Mouse (Mus musculus) limb, embryonic 15.5 days (tissue): ENCODE results near the gene Lipi. TPM values are rescaled to one million over a fixed set of nuclear protein-coding genes. Genes with fewer than 3 reads are reported as not detected.
A peak's percentile ranks its signal among the peaks of the same experiment; 100 is the strongest.

Experiments
- ATAC-seq: fragments of 200-750 bp; cut with Nextera tagmentation; 2 replicates; pipeline ENCODE4 v1.8.0; 2017; ENCODE audit warnings: low read depth, moderate TSS enrichment; ENCODE audit not compliant: insufficient number of reproducible peaks, low FRiP score, low TSS enrichment
- H3K27ac ChIP-seq: fragments of 300-500 bp; sonication (generic); 2 replicates; pipeline ENCODE4 v1.5.1; 2015; ENCODE audit warnings: moderate library complexity, mild to moderate bottlenecking, inconsistent platforms
- H3K27me3 ChIP-seq: fragments of 300-500 bp; sonication (generic); 2 replicates; pipeline ENCODE4 v1.6.1; 2015; ENCODE audit warnings: inconsistent platforms
- H3K36me3 ChIP-seq: fragments of 300-500 bp; sonication (generic); 2 replicates; pipeline ENCODE4 v1.6.1; 2015; ENCODE audit warnings: inconsistent platforms
- H3K4me1 ChIP-seq: fragments of 300-500 bp; sonication (generic); 2 replicates; pipeline ENCODE4 v1.6.1; 2015; ENCODE audit warnings: inconsistent platforms
- H3K4me2 ChIP-seq: fragments of 300-500 bp; sonication (generic); 2 replicates; pipeline ENCODE4 v1.6.1; 2015; ENCODE audit warnings: mild to moderate bottlenecking, inconsistent platforms
- H3K4me3 ChIP-seq: fragments of 300-500 bp; sonication (generic); 2 replicates; pipeline ENCODE4 v1.5.1; 2015; ENCODE audit warnings: mild to moderate bottlenecking, inconsistent platforms
- H3K9ac ChIP-seq: fragments of 300-500 bp; sonication (generic); 2 replicates; pipeline ENCODE4 v1.6.1; 2015; ENCODE audit warnings: inconsistent platforms
- H3K9me3 ChIP-seq: fragments of 300-500 bp; sonication (generic); 2 replicates; pipeline ENCODE4 v1.6.1; 2016; ENCODE audit warnings: inconsistent platforms
- WGBS: fragments of 180-500 bp; shearing (Covaris S2); methylation state at CpG from one replicate; pipeline ENCODE4 v1.1.7; 2015; 5-methylcytosine and 5-hydroxymethylcytosine counted together
- polyA plus RNA-seq: library from polyadenylated mRNA; unstranded; fragments of >200 nt; fragmentation: Nextera tagmentation; extraction: Ambion mirVana; gene quantifications from 2 replicates; pipeline ENCODE4 v1.2.1, GENCODE M21; 2015

Lipi gene
- 0.99 and 1.2 TPM in 2 replicates for polyA plus RNA-seq

- ATAC-seq: no peak
These were observed at the start of gene Lipi for GRCm38 (mm10) chr16:75585961-75586360. TSS of gene Lipi (minus strand) at chr16:75586061.

DNA sequence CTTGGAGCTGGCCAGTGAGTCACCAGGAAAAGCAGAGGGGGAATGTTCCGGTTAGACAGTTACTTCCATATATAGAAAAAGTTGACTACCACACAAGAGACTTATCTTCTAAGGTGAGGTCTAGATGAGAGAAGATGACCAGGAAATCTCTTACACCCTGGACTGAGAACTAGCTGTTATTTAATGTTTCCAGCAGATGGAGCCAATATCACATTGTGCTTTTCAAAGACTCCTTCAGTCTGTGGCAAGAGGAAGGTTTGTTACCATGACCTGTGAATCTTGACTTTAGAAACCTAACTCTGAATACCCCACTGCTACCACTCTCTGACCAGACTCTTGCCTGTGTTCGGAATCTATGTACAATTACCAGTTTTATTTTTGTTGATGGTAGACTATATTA lies 42.0 kb upstream of the Lipi start:
- no peaks in the 10 kb centered on the region for H3K27me3 ChIP-seq
- no peaks in the 10 kb centered on the region for H3K9me3 ChIP-seq
- no peak overlapping the region for H3K4me2 ChIP-seq
- H3K9ac ChIP-seq: no peak overlapping the region
- no peaks in the 10 kb centered on the region for H3K36me3 ChIP-seq
- H3K4me1 ChIP-seq: no peaks in the 10 kb centered on the region
- H3K4me3 ChIP-seq: no peak overlapping the region
- ATAC-seq: no peak
- 80% methylated on average over 2 of the region's 2 CpGs for WGBS
- no peak overlapping the region for H3K27ac ChIP-seq

More at GRCm38 (mm10) chr16:75585961-75586360, at the start of gene Lipi:
- Histone ChIP-seq H3K4me3 (no peak within 1 kb of the TSS), H3K27me3 (no peaks in the 10 kb centered on the region), H3K4me2 (no peak within 1 kb of the TSS), H3K27ac (no peak within 1 kb of the TSS), H3K9me3 (no peaks in the 10 kb centered on the region), H3K36me3 (no peaks in the 10 kb centered on the region), H3K4me1 (no peaks in the 10 kb centered on the region), H3K9ac (no peak within 1 kb of the TSS)
- 52% methylated on average over 7 of the region's 7 CpGs for WGBS

DNA sequence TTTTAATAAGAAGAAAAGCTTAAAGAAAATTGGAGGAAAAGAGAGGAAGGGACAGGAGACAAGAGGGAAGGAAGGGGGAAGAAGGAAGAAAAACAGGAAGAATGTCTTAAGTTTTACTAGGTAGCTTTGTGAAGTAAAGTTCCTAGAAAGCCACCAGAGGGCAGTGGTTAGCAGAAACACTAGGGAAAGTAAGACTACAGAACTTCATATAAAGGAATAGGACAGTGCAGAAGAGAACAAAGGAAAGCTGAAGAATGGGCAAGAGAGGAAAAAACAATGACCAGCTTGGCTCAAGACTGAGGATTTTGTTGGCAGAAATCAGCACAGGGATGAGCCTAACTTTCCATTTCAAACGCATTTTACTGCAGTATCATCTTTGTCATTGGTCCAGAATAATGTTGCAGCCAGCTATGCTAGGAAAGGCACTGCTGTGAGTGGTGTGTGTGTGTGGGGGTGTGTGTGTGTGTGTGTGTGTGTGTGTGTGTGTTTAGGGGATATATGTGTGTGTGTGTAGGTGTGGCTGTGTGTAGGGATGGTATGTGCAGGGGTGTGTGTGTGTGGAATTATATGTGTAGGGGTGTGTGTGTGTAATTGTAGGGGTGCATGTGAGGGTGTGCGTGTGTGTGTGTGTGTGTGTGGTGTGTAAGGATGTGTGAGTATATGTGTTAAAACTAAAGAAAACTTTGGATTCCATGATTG lies 31.9 kb upstream of the Lipi start:
- no peaks in the 10 kb centered on the region for H3K36me3 ChIP-seq
- WGBS: 76% methylated on average over 2 of the region's 2 CpGs
- H3K27ac ChIP-seq: no peak overlapping the region
- no peak overlapping the region for H3K4me3 ChIP-seq
- ATAC-seq: no peak
- no peaks in the 10 kb centered on the region for H3K4me1 ChIP-seq
- no peaks in the 10 kb centered on the region for H3K9me3 ChIP-seq
- H3K9ac ChIP-seq: no peak overlapping the region
- no peak overlapping the region for H3K4me2 ChIP-seq
- no peaks in the 10 kb centered on the region for H3K27me3 ChIP-seq

- ATAC-seq: no peak
- H3K36me3 ChIP-seq: no peaks in the 10 kb centered on the region
- H3K27me3 ChIP-seq: no peaks in the 10 kb centered on the region
- H3K9me3 ChIP-seq: no peaks in the 10 kb centered on the region
- no peak overlapping the region for H3K4me2 ChIP-seq
- no peaks in the 10 kb centered on the region for H3K4me1 ChIP-seq
- no peak overlapping the region for H3K27ac ChIP-seq
- no peak overlapping the region for H3K4me3 ChIP-seq
- no peak overlapping the region for H3K9ac ChIP-seq
These were observed 26.7 kb upstream of the Lipi start for GRCm38 (mm10) chr16:75612561-75612960.

DNA sequence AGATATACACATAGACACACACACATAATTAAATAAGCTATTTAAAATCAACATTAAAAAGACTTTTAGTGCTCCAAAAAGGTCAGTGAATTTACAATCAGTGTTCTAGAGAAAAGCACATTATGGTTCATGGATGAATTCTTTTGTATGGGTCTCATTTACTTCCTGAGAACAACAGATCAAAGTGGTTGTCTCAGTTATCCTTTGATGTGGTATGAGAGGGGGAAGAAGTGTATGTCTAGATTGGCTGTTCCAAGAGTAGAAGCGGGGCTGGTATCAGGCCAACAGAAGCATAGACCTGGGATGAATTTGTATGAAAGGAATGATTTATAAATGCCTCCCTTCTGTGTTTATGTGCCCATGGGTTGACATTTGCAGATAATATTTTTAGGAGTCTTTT lies 20.6 kb upstream of the Lipi start:
- Histone ChIP-seq H3K4me2 (no peak overlapping the region), H3K9me3 (no peaks in the 10 kb centered on the region), H3K27ac (no peak overlapping the region), H3K36me3 (no peaks in the 10 kb centered on the region), H3K4me1 (no peaks in the 10 kb centered on the region), H3K27me3 (no peaks in the 10 kb centered on the region), H3K4me3 (no peak overlapping the region), H3K9ac (no peak overlapping the region)
- ATAC-seq: no peak
- 70% methylated on average over 1 of the region's 1 CpGs for WGBS

DNA sequence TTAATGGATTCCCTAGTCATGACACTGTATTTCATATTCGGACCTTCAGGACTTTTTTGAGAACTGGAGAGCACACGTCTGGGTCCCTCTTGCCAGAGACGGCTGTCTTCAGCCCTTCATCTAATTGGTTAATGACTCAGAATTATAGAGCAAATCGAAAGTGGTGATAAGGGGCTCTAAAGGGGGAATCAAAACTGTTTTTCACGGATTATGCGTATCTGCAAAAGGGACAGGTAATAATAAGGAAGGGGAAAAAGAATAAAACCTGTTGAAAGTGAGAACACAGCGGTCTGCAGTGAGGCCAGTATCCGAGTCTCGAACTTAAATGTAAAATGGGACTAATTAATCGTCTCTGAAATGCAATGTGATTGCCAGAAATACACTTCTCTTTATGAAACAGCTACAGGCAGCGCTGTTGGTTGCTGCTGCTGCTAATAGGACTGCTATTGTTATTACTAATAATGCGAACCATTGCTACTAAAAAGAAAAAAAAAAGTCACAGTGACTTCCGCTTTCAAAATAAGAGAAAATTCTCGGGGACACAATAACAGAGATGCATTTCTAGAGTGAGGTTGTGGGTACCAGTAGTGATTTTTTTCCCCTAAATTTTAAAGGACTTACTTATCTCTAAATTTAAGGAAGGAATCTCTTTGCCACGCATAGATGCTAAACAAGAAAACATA lies 7.8 kb upstream of the Lipi start:
- Histone ChIP-seq H3K36me3 (no peaks in the 10 kb centered on the region), H3K27ac (no peak overlapping the region), H3K9ac (peak overlapping the region; percentile 47; the same call in 1 of the 2 replicates), H3K4me3 (peak overlapping the region; percentile 78), H3K27me3 (no peaks in the 10 kb centered on the region), H3K9me3 (no peaks in the 10 kb centered on the region), H3K4me1 (0 out of 2 replicates have a peak, but pooled peaks cover 3% of the 10 kb centered on the region), H3K4me2 (peak overlapping the region; percentile 89)
- no peak for ATAC-seq
- WGBS: 14% methylated on average over 15 of the region's 15 CpGs

DNA sequence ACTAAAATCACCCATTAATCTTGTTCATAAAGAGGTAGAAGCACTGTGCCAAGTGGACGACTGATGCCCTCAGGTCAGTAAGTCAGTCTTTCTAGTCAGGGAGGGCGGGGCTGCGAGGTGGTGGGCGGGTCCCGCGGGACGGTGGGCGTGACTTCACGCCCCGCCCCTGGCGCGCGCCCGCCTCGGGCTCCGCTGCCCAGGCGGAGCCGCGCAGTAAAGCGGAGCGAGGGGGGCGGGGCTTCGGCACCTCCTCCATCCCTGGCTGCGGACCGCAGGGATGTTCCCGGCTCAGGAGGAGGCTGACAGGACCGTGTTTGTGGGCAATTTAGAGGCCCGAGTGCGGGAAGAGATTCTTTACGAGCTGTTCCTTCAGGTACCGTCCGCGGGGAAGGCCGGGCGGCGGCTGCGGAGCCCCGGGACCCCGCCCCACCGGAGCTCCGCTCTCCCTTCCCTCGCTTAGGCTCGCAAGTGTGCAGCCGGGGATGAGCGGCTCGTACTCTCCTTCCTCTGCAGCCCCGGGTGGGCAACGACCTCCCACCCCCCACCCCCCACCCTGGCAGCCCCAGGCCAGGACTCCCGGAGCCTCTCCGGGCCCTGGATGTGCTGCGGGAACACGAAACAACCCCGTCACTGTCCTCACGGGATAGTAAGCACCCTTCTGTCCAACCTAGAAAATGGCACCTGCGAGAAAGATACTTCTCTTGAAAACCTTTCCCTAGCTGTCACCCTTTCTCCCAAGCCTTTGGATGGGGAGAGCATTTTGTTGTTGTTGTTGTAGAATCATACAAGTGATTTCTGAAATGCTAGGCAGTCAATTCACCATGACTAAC lies 7.0 kb upstream of the Lipi start, which contains the start of gene Rbm11:
Rbm11 (plus strand) TSS at position 174 of the 830 bp plus-strand sequence.
- no peaks in the 10 kb centered on the region for H3K36me3 ChIP-seq
- H3K9me3 ChIP-seq: no peaks in the 10 kb centered on the region
- WGBS: under 1% methylated on average over 55 of the region's 55 CpGs
- peak within 1 kb of the TSS; percentile 47 for H3K9ac ChIP-seq
- H3K4me3 ChIP-seq: peak within 1 kb of the TSS; percentile 78
- no peak within 1 kb of the TSS for H3K27ac ChIP-seq
- ATAC-seq: peak; percentile 89
- H3K4me2 ChIP-seq: peak within 1 kb of the TSS; percentile 89
- no peaks in the 10 kb centered on the region for H3K27me3 ChIP-seq
- 0 out of 2 replicates have a peak, but pooled peaks cover 3% of the 10 kb centered on the region for H3K4me1 ChIP-seq

DNA sequence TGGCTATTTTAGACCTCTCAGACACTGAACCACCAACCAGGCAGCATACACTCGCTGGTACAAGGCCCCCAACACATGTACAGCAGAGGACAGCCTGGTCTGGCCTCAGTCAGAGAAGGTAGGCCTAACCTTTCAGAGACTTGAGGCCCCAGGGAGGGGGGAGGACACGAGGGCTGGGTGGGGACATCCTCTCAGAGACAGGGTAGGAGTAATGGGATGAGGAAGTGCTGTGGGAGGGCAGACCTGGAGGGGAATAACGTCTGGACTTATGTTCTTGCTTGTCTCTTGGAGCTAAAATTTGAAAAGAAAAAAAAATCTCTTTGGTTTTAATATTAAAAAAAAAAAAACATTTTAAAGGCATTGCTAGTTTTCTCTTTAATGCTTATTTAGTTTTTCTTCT lies 605 bp upstream of the Lipi start:
- no peaks in the 10 kb centered on the region for H3K9me3 ChIP-seq
- no peak overlapping the region for H3K4me2 ChIP-seq
- H3K27me3 ChIP-seq: no peaks in the 10 kb centered on the region
- no peak for ATAC-seq
- H3K9ac ChIP-seq: no peak overlapping the region
- H3K27ac ChIP-seq: no peak overlapping the region
- no peak overlapping the region for H3K4me3 ChIP-seq
- 25% methylated on average over 3 of the region's 3 CpGs for WGBS
- H3K4me1 ChIP-seq: no peaks in the 10 kb centered on the region
- no peaks in the 10 kb centered on the region for H3K36me3 ChIP-seq

DNA sequence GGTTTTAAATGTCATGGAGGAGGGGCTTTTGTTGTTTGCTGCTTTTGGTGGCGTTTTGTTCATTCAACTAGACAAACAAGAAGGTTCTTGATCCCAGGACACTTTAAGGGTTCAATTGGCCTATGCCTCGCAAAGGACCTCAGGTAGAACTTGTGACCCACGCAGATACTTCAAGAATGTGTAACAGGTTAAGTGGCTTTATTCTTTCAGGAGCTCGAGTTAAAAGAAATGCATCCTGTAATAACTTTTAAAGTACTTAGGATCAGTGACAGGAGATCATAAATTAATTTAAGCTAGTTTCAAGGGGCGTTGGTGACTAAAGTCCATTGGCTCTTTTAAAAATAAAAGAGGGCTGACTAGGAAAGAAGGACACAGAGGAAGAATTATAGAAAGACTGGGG lies 3.6 kb downstream of the Lipi start:
- no peak overlapping the region for H3K9ac ChIP-seq
- ATAC-seq: no peak
- no peak overlapping the region for H3K4me3 ChIP-seq
- H3K27me3 ChIP-seq: no peaks in the 10 kb centered on the region
- no peak overlapping the region for H3K27ac ChIP-seq
- 36% methylated on average over 5 of the region's 5 CpGs for WGBS
- H3K9me3 ChIP-seq: no peaks in the 10 kb centered on the region
- H3K4me2 ChIP-seq: no peak overlapping the region
- no peaks in the 10 kb centered on the region for H3K4me1 ChIP-seq
- no peaks in the 10 kb centered on the region for H3K36me3 ChIP-seq

DNA sequence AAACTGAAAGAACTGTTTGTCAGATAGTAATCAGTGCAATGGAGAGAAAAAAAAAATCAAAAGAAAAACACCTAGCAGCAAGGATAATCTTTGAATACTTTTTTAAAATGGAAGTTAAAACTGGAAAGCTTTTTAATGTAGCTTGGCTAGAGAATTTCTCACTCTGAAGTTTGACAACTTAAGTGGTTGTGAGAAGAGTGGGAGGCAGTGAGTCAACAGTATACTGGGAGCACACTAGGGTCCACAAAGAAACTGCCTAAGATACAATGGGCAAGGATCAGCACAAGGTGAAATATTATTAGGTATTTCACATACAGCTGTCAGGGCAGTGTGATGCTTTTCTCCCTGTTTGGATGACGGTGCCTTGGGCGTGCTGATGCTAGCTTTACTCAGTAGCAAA lies 23.0 kb downstream of the Lipi start:
- Histone ChIP-seq H3K9me3 (no peaks in the 10 kb centered on the region), H3K4me2 (no peak overlapping the region), H3K9ac (no peak overlapping the region), H3K27me3 (no peaks in the 10 kb centered on the region), H3K27ac (no peak overlapping the region), H3K36me3 (no peaks in the 10 kb centered on the region), H3K4me1 (no peaks in the 10 kb centered on the region), H3K4me3 (no peak overlapping the region)
- WGBS: 92% methylated on average over 2 of the region's 2 CpGs
- ATAC-seq: no peak

DNA sequence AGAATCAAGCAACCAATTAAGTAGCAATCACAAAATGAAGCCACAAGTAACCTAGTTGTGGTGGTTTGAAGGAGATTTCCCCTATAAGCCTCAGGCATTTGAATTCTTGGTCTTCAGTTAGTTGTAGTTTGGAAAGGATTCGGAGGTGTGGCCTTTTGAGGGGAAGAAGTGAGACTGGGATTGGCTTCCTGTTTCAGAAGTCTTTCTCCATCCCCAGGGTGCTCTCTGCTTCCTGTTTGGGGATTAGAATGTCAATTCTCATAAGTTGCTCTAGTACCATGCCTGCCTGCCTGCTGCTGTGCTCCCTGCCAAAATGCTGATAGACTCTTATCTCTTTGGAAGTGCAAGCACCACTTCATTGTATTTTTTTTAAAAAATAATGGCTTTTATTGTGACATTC lies 40.6 kb downstream of the Lipi start:
- Histone ChIP-seq H3K36me3 (no peaks in the 10 kb centered on the region), H3K4me2 (no peak overlapping the region), H3K4me1 (no peaks in the 10 kb centered on the region), H3K9ac (no peak overlapping the region), H3K27ac (no peak overlapping the region), H3K9me3 (no peaks in the 10 kb centered on the region), H3K4me3 (no peak overlapping the region), H3K27me3 (no peaks in the 10 kb centered on the region)
- 77% methylated on average over 1 of the region's 1 CpGs for WGBS
- ATAC-seq: no peak
